Mouse (Mus musculus) adrenal gland, adult 8-10 months (tissue): ENCODE data around the gene D5Ertd579e. TPM values are rescaled to one million over a fixed set of nuclear protein-coding genes. Genes with fewer than 3 reads are reported as not detected.

ENCODE experiments used
- DNase-seq: peaks from one replicate; pipeline ENCODE4 v3.0.0; 2022
- total RNA-seq, 4 experiments: library from RNA; stranded (reverse); gene quantifications; 2 replicates each; pipeline ENCODE4 v1.2.4; 2022

Gene D5Ertd579e
- total RNA-seq, 4 experiments from 2014 or later = 64.5 to 98.4 (median 79.4) TPM

GRCm38 (mm10) chr5:36567627-36568026 is 128.2 kb downstream of the D5Ertd579e start:
- DNase-seq = no peak

- DNase-seq = no peak
Measured at GRCm38 (mm10) chr5:36564530-36564929, 131.3 kb downstream of the D5Ertd579e start.

GRCm38 (mm10) chr5:36563741-36564140 is 132.1 kb downstream of the D5Ertd579e start:
- DNase-seq = no peak

- DNase-seq = no peak
Measured at GRCm38 (mm10) chr5:36562791-36563445, 132.9 kb downstream of the D5Ertd579e start.

GRCm38 (mm10) chr5:36561509-36561908 is 134.3 kb downstream of the D5Ertd579e start:
- DNase-seq = no peak

- DNase-seq = no peak
Measured at GRCm38 (mm10) chr5:36560490-36560889, 135.3 kb downstream of the D5Ertd579e start.

- no peak for DNase-seq
Measured at GRCm38 (mm10) chr5:36559510-36560235, 136.2 kb downstream of the D5Ertd579e start.

GRCm38 (mm10) chr5:36559106-36559505 is 136.7 kb downstream of the D5Ertd579e start:
- no peak for DNase-seq

- no peak for DNase-seq
Measured at GRCm38 (mm10) chr5:36558526-36558925, 137.3 kb downstream of the D5Ertd579e start.

- DNase-seq = no peak
Measured at GRCm38 (mm10) chr5:36557584-36558308, 138.1 kb downstream of the D5Ertd579e start.

GRCm38 (mm10) chr5:36556906-36557305 is 138.9 kb downstream of the D5Ertd579e start:
- DNase-seq = no peak

- no peak for DNase-seq
Measured at GRCm38 (mm10) chr5:36556289-36556688, 139.5 kb downstream of the D5Ertd579e start.

- no peak for DNase-seq
Measured at GRCm38 (mm10) chr5:36554496-36554895, 141.3 kb downstream of the D5Ertd579e start.

- DNase-seq = no peak
Measured at GRCm38 (mm10) chr5:36553886-36554285, 141.9 kb downstream of the D5Ertd579e start.

GRCm38 (mm10) chr5:36553056-36553606 is 142.7 kb downstream of the D5Ertd579e start:
- no peak for DNase-seq

GRCm38 (mm10) chr5:36552391-36552790 is 143.4 kb downstream of the D5Ertd579e start:
- no peak for DNase-seq

Other genes with a start within 250 kb of the D5Ertd579e start
- 10 to 100 TPM; 53.4 to 69.1 (median 62.6) TPM for gene Grpel1, start 231.0 kb downstream of the D5Ertd579e start, total RNA-seq
- gene Tada2b, start 211.7 kb downstream of the D5Ertd579e start, total RNA-seq = 10 to 100 TPM; 34.0 to 42.2 (median 35.6) TPM
- gene Ccdc96, start 211.4 kb downstream of the D5Ertd579e start, total RNA-seq = under 1 TPM; 0.38 to 0.99 (median 0.55) TPM
- 10 to 100 TPM; 46.1 to 55.5 (median 53.4) TPM for gene Tbc1d14, start 102.7 kb downstream of the D5Ertd579e start, total RNA-seq
- 10 to 100 TPM; 21.6 to 34.1 (median 27.6) TPM for gene Bloc1s4, start 52.6 kb upstream of the D5Ertd579e start, total RNA-seq
- 100 to 1,000 TPM; 571 to 829 (median 654) TPM for gene Mrfap1, start 100.7 kb upstream of the D5Ertd579e start, total RNA-seq
- 10 to 100 TPM; 63.8 to 93.3 (median 80.2) TPM for gene Man2b2, start 134.6 kb upstream of the D5Ertd579e start, total RNA-seq
- 1 to 10 TPM; 5.3 to 9.0 (median 7.2) TPM for gene Ppp2r2c, start 172.5 kb upstream of the D5Ertd579e start, total RNA-seq